Mouse (Mus musculus) gastrocnemius, adult 18-20 months (tissue): Measurements from ENCODE around the gene Gm30191. TPM values are rescaled to one million over a fixed set of nuclear protein-coding genes. Genes with fewer than 3 reads are reported as not detected.
"Not testable (repeated sequence)": the region's sequence is repeated elsewhere in the genome, so short reads cannot be mapped to it uniquely, and the experiment has no call there.

Experiments used
- DNase-seq: peaks from one replicate; pipeline ENCODE4 v3.0.0; 2021; ENCODE audit warnings: low spot score
- total RNA-seq, 2 experiments: library from RNA; stranded (reverse); gene quantifications; 2 replicates each; pipeline ENCODE4 v1.2.3; 2021

Gm30191 gene
- total RNA-seq, 2 experiments from 2014 or later: not detected

DNA sequence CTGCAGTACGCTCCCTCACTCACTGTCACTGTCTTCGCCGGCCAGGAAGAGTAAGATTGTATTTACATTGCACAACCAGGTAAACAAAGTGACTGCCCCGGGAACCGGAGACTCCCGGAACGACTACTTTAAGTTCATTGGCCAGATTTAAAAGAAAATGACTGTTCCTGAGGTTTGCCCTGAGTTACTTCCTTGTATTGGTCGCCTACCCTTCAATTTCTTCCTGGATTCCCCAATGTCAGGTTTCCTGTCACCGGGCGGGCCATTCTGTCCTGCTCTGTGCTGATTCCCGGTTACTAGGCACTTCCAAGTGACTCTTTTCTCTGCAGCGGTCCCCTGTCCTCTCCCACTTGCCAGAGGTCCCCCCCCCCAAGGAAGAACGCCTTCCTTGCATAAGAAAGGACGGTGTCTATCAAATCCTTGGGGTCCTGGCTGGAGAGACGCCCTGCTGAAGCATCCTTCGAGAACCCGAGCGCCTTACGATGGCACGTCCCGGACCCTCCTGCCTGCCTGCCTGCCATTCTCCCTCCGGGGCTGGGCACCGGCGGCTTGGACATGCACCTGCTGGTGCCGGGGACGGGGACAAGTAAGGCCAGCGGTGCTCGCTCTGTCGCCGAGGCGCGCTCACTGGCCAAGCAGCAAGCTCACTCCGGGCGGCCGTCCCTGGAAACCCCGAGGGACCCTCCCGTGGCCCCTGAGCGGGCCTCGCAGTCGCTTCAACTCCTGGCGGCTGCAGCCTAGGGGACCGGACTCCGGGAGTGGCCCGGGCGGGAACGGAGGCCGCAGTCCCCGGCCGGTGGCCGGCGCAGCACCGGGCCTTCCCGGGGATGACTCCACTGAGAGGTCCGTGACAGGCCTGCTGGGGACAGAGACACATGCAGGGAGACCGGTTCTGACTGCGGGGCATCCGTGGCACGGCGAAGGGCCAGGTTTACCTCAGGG is 39.8 kb downstream of the Gm30191 start:
- no peak for DNase-seq

DNA sequence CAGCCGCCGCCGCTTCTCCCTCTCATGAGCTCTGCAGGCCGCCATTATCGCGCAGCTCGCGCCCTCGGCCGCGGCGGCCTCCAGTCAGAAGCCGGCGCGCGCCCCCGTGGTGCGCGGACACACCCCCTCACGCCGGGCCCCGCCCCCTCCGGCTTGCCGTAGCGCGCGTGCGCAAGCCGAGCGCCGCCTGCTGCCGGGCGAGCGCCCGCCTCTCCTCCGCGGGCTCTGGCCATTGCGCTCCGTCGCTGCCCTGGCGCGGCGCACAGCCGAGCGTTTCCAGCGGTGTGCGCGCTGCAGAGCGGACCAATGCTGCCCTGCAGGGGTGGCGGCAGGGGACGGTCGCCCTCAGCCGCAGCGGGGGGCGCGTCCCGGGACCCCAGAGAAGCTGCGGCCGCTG is 40.4 kb downstream of the Gm30191 start:
- peak; percentile 95 for DNase-seq

DNA sequence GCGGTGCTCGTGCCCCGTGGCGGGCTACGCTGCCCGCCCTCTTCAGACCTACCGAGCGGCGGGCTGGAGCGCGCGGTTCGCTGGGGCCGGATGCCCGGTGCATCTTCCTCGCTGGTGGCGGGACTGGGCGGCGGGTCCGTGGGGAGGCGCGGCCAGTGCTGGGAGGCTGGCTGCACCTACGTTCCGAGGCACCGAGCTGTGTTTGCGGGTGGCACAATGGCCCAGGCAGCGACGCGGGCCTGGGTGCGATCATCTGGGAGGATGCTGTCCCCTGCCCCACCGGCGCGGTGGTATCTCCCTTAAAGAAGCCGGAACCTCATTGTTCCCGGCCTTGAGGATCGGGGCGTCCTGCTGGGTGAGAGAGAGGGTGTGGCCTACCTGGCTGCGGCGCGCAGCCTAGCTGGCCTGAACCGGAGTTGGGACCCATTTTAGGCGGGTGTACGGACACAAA is 40.9 kb downstream of the Gm30191 start, which contains the start of gene Pdik1l:
TSS of gene Pdik1l (minus strand) at position 321 of the 451 bp plus-strand sequence.
- peak; percentile 43 for DNase-seq

DNA sequence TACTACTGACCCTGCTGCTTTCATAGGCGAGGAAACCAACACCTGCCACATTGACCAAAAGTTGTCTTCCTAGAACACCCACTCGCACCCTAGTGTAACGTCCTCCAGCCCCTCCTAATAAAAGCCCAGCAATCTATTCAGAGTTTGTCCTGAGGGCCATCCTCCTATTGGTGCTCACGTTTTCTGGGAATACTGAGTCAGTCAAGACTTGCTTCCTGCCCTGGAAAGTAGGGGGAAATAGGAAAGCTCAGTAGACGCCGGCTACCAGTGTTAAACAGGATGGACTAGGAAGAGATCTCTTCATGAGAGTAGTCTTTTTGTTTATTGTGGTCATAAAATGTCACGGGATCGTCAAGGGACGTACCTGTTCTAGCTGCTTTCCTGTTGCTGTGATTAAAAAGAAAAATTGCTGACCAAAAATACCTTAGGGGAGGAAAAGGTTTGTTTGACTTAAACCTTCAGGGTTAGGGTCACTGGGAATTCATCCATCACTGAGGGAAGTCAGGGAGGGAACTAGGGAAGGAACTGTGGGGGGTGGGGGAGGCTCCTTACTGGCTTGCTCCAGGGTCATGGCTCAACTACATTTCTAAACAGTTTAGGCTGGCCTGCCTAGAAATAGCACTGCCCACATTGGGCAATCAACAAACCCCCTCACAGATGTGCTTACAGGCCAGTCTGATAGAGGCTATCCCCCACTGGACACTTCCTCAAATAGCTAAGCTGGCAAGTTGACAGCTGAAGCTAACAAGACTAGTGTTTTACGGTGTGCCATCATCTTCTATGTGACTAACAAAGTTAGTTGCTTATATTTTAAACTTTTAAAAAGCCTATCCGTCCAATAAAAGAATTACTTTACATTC is 41.9 kb downstream of the Gm30191 start:
- no peak for DNase-seq

DNA sequence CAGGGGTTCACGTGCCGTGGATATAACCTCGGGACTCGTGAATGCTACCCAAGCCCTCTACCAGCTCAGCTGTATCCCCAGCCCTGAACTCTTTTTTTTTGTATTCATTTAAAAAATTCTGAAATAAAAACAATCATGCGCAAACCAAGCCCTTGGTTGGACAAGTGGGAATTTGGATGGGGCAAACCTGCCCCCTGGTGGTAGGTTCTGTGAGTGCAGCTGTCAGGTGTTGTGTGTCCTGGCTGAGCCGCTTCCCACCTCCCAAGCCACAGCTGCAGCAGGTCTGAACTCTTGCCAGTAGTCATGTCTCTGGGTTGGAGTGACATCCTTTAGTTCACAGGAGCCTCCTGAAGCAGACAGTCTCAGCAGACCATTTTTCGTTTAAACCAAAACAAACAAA is 45.3 kb downstream of the Gm30191 start:
- DNase-seq: peak; percentile 75

DNA sequence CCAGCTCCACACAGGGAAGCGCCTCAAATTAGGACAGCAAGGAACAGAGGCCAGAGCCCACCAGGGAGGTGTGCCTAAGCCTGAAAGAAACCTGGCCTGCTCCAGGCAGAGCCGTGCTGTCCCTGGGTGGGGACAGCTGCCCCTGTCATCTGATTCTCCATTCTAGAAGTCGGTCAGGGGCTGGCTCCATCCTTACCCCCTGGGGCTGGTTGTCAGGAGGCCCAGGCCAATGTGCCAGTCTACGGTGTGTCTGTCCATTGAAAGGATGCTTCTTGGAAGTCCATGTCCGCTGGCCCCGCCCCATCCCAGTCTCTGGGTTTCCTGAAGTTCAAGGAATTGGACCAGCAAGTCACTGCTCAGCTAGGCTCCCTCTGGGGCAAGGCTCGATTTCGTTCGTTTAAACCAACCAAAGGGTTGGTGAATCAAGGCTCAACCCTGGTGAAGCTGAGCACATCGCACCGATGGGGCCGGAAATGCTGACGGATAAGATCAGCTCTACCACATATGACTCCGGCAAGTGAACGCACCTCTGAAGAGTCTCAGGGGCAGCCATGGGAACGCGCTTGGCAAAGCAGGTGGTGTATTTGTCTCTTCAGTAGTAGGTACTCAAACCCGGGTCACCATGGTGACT is 46.4 kb downstream of the Gm30191 start:
- DNase-seq: no peak

DNA sequence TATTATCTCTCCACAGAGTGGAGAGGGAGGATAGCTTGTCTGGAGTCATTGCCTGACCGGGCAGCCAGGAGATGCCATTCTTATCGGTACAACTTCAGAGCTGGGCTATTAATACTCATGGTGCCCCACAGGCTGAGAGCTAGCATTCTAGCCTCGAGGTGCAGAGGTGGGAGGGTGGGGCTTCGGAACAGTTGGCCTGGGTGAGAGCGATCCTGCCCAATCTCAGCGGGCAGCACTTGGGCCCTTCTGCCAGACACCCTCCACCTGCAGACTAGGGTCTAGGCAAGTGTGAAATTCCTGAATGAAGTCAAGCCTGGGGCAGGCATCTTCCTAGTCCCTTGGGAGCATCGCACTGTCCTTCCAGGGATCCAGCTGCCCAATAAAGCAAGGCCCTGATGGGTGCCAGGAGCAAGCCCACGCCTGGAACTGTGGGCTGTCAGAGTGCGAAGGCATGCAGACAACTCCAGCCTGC is 47.0 kb downstream of the Gm30191 start:
- no peak for DNase-seq

DNA sequence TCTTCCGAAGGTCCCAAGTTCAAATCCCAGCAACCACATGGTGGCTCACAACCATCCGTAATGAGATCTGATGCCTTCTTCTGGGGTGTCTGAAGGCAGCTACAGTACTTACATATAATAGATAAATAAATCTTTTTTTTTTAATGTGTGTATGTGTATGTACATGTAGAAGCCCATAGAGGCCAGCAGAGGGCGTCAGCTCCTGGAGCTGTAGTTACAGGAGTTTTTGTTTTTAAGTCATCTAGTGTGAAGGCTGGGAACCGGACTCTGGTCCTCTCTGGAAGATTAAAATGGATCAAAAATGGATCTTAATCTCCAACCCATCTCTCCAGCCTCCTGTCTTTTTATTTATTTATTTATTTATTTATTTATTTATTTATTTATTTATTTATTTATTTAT is 49.4 kb downstream of the Gm30191 start:
- DNase-seq: not testable (repeated sequence)

DNA sequence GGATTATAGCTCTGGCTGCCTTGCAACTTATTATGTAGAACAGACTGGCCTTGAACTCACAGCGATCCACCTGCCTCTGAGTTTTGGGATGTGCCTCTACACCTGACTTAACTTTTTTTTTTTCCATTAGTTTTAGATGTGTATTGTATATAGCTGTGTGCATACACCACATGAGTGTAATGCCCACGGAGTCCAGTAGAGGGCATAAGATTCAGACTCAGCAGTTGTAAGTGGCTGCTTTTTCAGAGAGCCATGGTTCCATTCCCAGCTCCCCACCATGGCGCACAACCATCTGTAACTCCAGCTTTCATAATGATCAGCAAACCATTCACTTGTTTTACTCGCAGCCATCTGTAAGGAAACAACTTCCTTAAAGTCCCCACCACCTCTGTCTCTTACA is 49.8 kb downstream of the Gm30191 start:
- no peak for DNase-seq

DNA sequence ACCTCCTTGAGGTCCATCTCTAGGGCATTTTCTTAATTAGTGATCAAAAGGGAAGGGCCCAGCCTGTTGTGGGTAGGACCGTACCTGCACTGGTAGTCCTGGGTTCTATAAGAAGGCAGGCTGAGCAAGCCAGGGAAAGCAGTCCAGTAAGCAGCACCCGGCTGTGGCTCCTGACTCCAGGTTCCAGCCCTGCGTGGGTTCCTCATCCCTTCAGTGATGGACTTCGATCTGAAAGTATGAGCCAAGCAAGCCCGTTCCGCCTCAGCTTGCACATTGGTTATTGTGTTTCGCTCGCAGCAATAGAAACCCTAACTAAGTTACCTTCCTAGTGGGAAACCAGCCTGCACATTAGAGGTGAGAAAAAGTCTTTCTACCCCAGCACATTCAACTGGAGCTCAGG is 50.6 kb downstream of the Gm30191 start:
- no peak for DNase-seq

DNA sequence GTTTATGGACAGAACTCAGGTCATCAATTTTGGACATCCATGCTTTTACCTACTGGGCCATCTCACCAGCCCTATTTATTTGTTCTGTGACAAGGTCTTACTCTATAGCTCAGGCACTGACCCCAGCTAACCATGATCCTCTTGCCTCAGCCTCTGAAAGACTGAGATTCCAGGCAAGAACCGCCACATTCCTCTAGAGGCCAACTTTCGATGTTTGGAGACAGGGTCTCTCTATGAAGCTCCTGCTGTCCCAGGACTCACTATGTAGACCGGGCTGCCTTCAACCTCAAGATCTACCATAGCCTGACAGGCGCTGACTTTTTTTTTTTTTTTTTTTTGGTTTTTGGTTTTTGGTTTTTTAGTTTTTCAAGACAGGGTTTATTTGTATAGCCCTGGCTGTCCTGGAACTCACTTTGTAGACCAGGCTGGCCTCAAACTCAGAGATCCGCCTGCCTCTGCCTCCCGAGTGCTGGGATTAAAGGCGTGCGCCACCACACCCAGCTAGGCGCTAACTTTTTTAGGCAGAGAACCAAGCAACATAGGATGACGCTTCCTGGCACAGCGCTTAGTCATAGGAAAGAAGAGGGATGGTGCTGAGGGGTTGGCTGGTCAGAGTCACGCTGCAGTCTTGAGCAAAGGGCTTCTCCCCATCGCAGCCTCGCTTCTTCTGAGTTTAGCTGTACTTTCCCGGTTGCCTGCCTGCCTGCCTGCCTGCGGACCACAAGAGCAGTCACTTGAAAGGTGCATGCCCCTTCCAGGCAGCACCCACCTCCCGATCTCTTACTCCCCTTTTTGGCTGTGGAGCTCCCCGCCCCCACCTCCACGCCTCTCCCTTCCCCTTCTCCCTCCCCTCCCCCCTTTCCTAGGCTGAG is 52.1 kb downstream of the Gm30191 start:
- no peak for DNase-seq

DNA sequence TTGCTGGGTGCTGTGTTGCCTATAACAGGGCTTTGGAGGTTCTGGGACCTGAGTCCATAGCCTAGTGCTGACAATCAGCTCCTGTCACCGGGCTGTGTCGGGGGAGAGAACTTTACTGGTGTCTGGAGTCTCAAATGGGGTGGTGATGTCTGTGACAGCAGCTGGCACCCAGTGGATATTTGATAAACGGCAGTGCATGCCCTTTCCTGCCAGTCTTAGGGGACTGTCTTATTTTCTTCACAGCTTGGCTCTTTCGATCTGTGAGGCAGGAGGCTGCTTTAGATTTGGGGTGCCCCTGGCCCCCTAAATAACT is 52.7 kb downstream of the Gm30191 start:
- DNase-seq: peak; percentile 60

Other genes with a start within 250 kb of the Gm30191 start
- 1 to 10 TPM; 8.6 to 9.7 TPM for gene Dhdds, start 246.0 kb upstream of the Gm30191 start, total RNA-seq
- under 1 TPM; 0.30 to 0.43 TPM for gene Lin28a, start 228.1 kb upstream of the Gm30191 start, total RNA-seq
- gene Zfp683, start 193.1 kb upstream of the Gm30191 start, total RNA-seq: not detected
- under 1 TPM in 1 of 2 experiments, not detected in 1; 0.07 TPM for gene Crybg2, start 186.1 kb upstream of the Gm30191 start, total RNA-seq
- gene Cd52, start 151.9 kb upstream of the Gm30191 start, total RNA-seq: under 1 TPM; 0.84 to 1.00 TPM
- 1 to 10 TPM; 1.3 to 1.6 TPM for gene Ubxn11, start 144.4 kb upstream of the Gm30191 start, total RNA-seq
- 10 to 100 TPM; 14.1 to 19.8 TPM for gene Sh3bgrl3, start 118.1 kb upstream of the Gm30191 start, total RNA-seq
- gene Cep85, start 59.8 kb upstream of the Gm30191 start, total RNA-seq: 10 to 100 TPM; 58.4 to 80.2 TPM
- gene Gm7534, start 43.9 kb upstream of the Gm30191 start, total RNA-seq: not detected
- gene Catsper4, start 19.6 kb upstream of the Gm30191 start, total RNA-seq: 1 to 10 TPM in 1 of 2 experiments, under 1 TPM in 1; 0.84 to 2.9 TPM
- 10 to 100 TPM; 44.4 to 65.0 TPM for gene Cnksr1, start 8.5 kb upstream of the Gm30191 start, total RNA-seq
- under 1 TPM; 0.69 to 0.73 TPM for gene E130218I03Rik, start 3.3 kb upstream of the Gm30191 start, total RNA-seq
- gene Zfp593, start 1.3 kb upstream of the Gm30191 start, total RNA-seq: 1 to 10 TPM; 4.7 to 5.7 TPM
- gene Grrp1, start 7.2 kb downstream of the Gm30191 start, total RNA-seq: 1 to 10 TPM; 2.9 to 3.1 TPM
- gene Pdik1l, start 41.0 kb downstream of the Gm30191 start, total RNA-seq: 1 to 10 TPM; 3.9 to 5.7 TPM
- 100 to 1,000 TPM; 322 to 461 TPM for gene Trim63, start 68.2 kb downstream of the Gm30191 start, total RNA-seq
- 10 to 100 TPM in 1 of 2 experiments, 1 to 10 TPM in 1; 5.4 to 12.7 TPM for gene Slc30a2, start 96.2 kb downstream of the Gm30191 start, total RNA-seq
- 10 to 100 TPM; 25.5 to 31.9 TPM for gene Extl1, start 136.9 kb downstream of the Gm30191 start, total RNA-seq
- gene Pafah2, start 149.4 kb downstream of the Gm30191 start, total RNA-seq: 1 to 10 TPM; 2.5 to 2.6 TPM
- gene Stmn1, start 221.4 kb downstream of the Gm30191 start, total RNA-seq: 1 to 10 TPM; 2.5 to 3.5 TPM
- 1 to 10 TPM; 2.9 to 4.4 TPM for gene Paqr7, start 249.8 kb downstream of the Gm30191 start, total RNA-seq